Mouse (Mus musculus) large intestine, adult 2 months (tissue): ENCODE results near the gene Psme1. TPM values are rescaled to one million over a fixed set of nuclear protein-coding genes. Genes with fewer than 3 reads are reported as not detected.

Experiments used
- DNase-seq: peaks from one replicate; pipeline ENCODE4 v3.0.0-alpha.2; 2012; ENCODE audit warnings: low read depth, low spot score
- WGBS: fragments of 180-500 bp; shearing (Covaris S2); methylation state at CpG from one replicate; pipeline ENCODE4 v1.1.7; 2018; 5-methylcytosine and 5-hydroxymethylcytosine counted together
- polyA plus RNA-seq: library from polyadenylated mRNA; depleted of rRNA; stranded (reverse); fragments of >200 nt; gene quantifications from 2 replicates; pipeline ENCODE4 v1.2.3, GENCODE M21; 2012

Gene Psme1
- polyA plus RNA-seq, 1 experiment: 259 TPM

- DNase-seq: no peak
- WGBS: 55% methylated on average over 3 of the region's 3 CpGs
Measured at GRCm38 (mm10) chr14:55565748-55566147, 12.2 kb upstream of the Psme1 start.

- 83% methylated on average over 3 of the region's 3 CpGs for WGBS
Measured at GRCm38 (mm10) chr14:55567496-55567895, 10.4 kb upstream of the Psme1 start.

GRCm38 (mm10) chr14:55570588-55570987 lies 7.3 kb upstream of the Psme1 start:
- 64% methylated on average over 2 of the region's 2 CpGs for WGBS
- DNase-seq: no peak

More at GRCm38 (mm10) chr14:55567496-55567895, 10.4 kb upstream of the Psme1 start:
- DNase-seq: no peak

GRCm38 (mm10) chr14:55571760-55572159 lies 6.2 kb upstream of the Psme1 start:
- no peak for DNase-seq

GRCm38 (mm10) chr14:55575302-55575701 lies 2.6 kb upstream of the Psme1 start, which contains the start of gene Fitm1:
TSS of gene Fitm1 (plus strand) at chr14:55575617.
- no peak for DNase-seq
- 77% methylated on average over 8 of the region's 8 CpGs for WGBS

GRCm38 (mm10) chr14:55575711-55576110 lies 2.2 kb upstream of the Psme1 start:
- DNase-seq: no peak
- 77% methylated on average over 13 of the region's 13 CpGs for WGBS

- 77% methylated on average over 16 of the region's 16 CpGs for WGBS
Measured at GRCm38 (mm10) chr14:55576376-55576775, 1.5 kb upstream of the Psme1 start.

GRCm38 (mm10) chr14:55578668-55579269 lies 846 bp downstream of the Psme1 start:
- 13% methylated on average over 6 of the region's 6 CpGs for WGBS
- DNase-seq: no peak

More at GRCm38 (mm10) chr14:55576376-55576775, 1.5 kb upstream of the Psme1 start:
- DNase-seq: no peak

GRCm38 (mm10) chr14:55579511-55580496 lies 1.9 kb downstream of the Psme1 start:
- no peak for DNase-seq
- 92% methylated on average over 23 of the region's 23 CpGs for WGBS

GRCm38 (mm10) chr14:55580731-55581130 lies 2.8 kb downstream of the Psme1 start:
- 92% methylated on average over 16 of the region's 16 CpGs for WGBS
- no peak for DNase-seq

GRCm38 (mm10) chr14:55581981-55582681 lies 4.2 kb downstream of the Psme1 start:
- DNase-seq: no peak
- 66% methylated on average over 9 of the region's 9 CpGs for WGBS

GRCm38 (mm10) chr14:55584303-55584701 lies 6.4 kb downstream of the Psme1 start:
- no peak for DNase-seq
- WGBS: 49% methylated on average over 5 of the region's 5 CpGs

GRCm38 (mm10) chr14:55584702-55585565 lies 7.0 kb downstream of the Psme1 start, which contains the start of gene Emc9:
TSS of gene Emc9 (minus strand) at chr14:55585302.
- DNase-seq: no peak
- 8% methylated on average over 43 of the region's 43 CpGs for WGBS

GRCm38 (mm10) chr14:55585566-55585960 lies 7.6 kb downstream of the Psme1 start:
- DNase-seq: no peak
- 20% methylated on average over 6 of the region's 6 CpGs for WGBS

GRCm38 (mm10) chr14:55586149-55586548 lies 8.2 kb downstream of the Psme1 start:
- WGBS: 89% methylated on average over 2 of the region's 2 CpGs
- no peak for DNase-seq

- 93% methylated on average over 5 of the region's 5 CpGs for WGBS
- DNase-seq: no peak
Measured at GRCm38 (mm10) chr14:55589271-55589670, 11.3 kb downstream of the Psme1 start.

- no peak for DNase-seq
- 53% methylated on average over 11 of the region's 11 CpGs for WGBS
Measured at GRCm38 (mm10) chr14:55589771-55590448, 12.0 kb downstream of the Psme1 start.

GRCm38 (mm10) chr14:55590748-55591330 lies 12.9 kb downstream of the Psme1 start, which contains the start of gene Psme2:
TSS of gene Psme2 (minus strand) at chr14:55591113.
- DNase-seq: peak; percentile 97
- under 1% methylated on average over 22 of the region's 22 CpGs for WGBS
